Mouse (Mus musculus) midbrain, embryonic 13.5 days (tissue): Measurements from ENCODE around the gene Snx27. TPM values are rescaled to one million over a fixed set of nuclear protein-coding genes. Genes with fewer than 3 reads are reported as not detected.

Experiments used
- ATAC-seq: fragments of 200-750 bp; cut with Nextera tagmentation; 2 replicates; pipeline ENCODE4 v1.8.0; 2017; ENCODE audit warnings: mild to moderate bottlenecking, moderate TSS enrichment, moderate library complexity
- H3K27ac ChIP-seq: fragments of 300-500 bp; sonication (generic); 2 replicates; pipeline ENCODE4 v1.5.1; 2015; ENCODE audit warnings: inconsistent platforms, mild to moderate bottlenecking, moderate library complexity
- H3K27me3 ChIP-seq: fragments of 300-500 bp; sonication (generic); 2 replicates; pipeline ENCODE4 v1.6.1; 2015; ENCODE audit warnings: mild to moderate bottlenecking, inconsistent platforms
- H3K36me3 ChIP-seq: fragments of 300-500 bp; sonication (generic); 2 replicates; pipeline ENCODE4 v1.6.1; 2015; ENCODE audit warnings: mild to moderate bottlenecking, inconsistent platforms
- H3K4me1 ChIP-seq: fragments of 300-500 bp; sonication (generic); replicated peaks from 2 replicates; pipeline ENCODE4 v1.6.1; 2015; ENCODE audit warnings: inconsistent platforms
- H3K4me2 ChIP-seq: fragments of 300-500 bp; sonication (generic); replicated peaks from 2 replicates; pipeline ENCODE4 v1.6.1; 2015; ENCODE audit warnings: moderate library complexity, mild to moderate bottlenecking, inconsistent platforms
- H3K4me3 ChIP-seq: fragments of 300-500 bp; sonication (generic); replicated peaks from 2 replicates; pipeline ENCODE4 v1.5.1; 2015; ENCODE audit warnings: mild to moderate bottlenecking, inconsistent platforms
- H3K9ac ChIP-seq: fragments of 300-500 bp; sonication (generic); replicated peaks from 2 replicates; pipeline ENCODE4 v1.6.1; 2015; ENCODE audit warnings: mild to moderate bottlenecking, inconsistent platforms
- H3K9me3 ChIP-seq: fragments of 300-500 bp; sonication (generic); 2 replicates; pipeline ENCODE4 v1.6.1; 2016; ENCODE audit warnings: mild to moderate bottlenecking, inconsistent platforms
- WGBS: fragments of 180-500 bp; shearing (Covaris S2); methylation state at CpG from one replicate; pipeline ENCODE4 v1.1.7; 2015; 5-methylcytosine and 5-hydroxymethylcytosine counted together
- polyA plus RNA-seq: library from polyadenylated mRNA; unstranded; fragments of >200 nt; fragmentation: Nextera tagmentation; extraction: Ambion mirVana; gene quantifications from 2 replicates; pipeline ENCODE4 v1.2.1, GENCODE M21; 2015

The Snx27 gene
- polyA plus RNA-seq, 1 experiment from 2014 or later = 69.7 TPM

DNA sequence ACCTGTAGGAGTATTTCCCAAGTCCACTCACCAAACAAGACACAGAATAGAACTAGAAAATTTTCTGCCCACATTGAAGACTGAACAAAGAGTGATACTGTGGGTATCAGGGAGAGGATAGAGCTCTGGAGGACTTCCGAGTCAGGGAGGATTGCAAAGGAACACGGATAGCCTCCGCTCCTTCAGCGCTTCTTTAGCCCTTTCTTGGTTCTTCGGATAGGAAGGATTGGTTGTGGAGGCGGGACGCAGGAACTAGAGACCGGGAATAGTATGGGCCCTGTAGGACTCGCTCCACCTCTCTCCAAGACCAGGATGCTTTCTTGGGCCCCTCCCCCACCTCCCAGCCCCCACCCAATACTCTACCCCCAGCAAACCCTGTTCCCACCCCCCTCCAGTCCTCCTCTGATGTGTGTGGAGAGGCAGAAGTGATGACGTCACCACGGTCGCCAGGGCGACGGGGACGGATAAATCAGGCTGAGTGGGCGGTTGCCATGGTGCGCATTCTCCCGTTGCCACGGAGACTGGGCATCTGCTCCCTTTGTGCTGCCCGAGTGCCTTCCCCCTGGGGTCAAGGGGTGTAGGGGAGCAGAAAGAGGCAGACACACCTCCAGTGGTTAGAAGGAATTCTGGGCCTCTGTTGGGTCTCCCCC is 98.6 kb downstream of the Snx27 start:
- Histone ChIP-seq H3K27ac (peak overlapping the region; percentile 95), H3K4me2 (peak overlapping the region; percentile 98), H3K36me3 (peaks cover 67% of the 10 kb centered on the region), H3K9me3 (no peaks in the 10 kb centered on the region), H3K27me3 (no peaks in the 10 kb centered on the region), H3K4me1 (peaks cover 94% of the 10 kb centered on the region), H3K9ac (peak overlapping the region; percentile 37), H3K4me3 (peak overlapping the region; percentile 23)
- peak; percentile 90 for ATAC-seq
- WGBS = 4% methylated on average over 20 of the region's 20 CpGs

DNA sequence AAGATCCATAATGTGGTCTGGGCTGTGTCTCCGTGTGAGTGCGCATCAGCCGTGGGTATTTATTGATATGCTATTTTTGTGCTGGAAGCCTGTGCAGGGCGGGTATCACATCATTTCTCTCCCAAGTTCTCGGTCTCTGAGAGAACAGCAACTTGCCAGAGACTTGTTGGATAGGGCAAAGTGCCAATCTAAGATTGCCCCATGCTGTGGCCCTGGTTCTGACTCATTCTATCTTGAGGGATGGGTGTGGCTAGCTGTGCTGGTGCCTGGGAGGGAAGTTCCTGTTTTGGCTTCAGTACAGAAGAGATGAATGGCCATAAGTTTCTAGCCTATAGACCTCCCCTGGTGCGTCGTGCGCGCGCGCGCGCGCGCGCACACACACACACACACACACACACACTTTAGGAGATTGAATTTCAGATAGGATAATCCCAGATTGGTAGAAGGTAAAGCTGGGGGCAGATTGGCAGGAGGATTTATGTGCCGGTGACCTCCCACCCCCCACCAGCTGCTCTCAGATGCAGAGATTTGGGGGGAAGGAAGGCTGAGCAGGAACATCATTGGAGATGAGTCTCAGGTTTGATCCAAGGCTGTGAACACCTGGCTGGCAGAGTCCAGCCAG is 99.6 kb downstream of the Snx27 start:
- Histone ChIP-seq H3K36me3 (peaks cover 58% of the 10 kb centered on the region), H3K27ac (peak overlapping the region; percentile 95), H3K9me3 (no peaks in the 10 kb centered on the region), H3K4me1 (peaks cover 91% of the 10 kb centered on the region), H3K9ac (peak overlapping the region; percentile 42), H3K27me3 (no peaks in the 10 kb centered on the region), H3K4me3 (0 out of 2 replicates have a peak overlapping the region, but pooled peaks have one; percentile 8), H3K4me2 (peak overlapping the region; percentile 98)
- no peak for ATAC-seq
- 84% methylated on average over 17 of the region's 17 CpGs for WGBS

DNA sequence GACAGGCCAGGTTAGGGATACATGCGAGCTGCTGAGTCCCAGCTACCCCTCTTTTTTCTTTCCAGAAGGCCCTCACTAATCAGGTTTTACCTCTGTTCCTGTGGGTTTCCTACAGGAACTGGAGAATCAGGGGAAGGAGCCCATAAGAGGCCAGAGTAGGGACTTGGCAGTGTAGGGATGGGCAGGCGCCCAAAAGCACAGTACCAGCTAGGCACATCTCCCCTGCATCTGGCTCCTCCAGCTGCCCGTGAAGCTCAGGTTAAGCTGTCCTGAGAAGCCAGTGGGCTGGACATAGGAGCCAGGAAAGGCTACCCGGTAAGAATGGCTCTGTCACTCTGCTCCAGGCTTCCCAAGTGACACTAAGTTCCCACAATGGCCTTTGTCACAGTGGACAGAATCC is 101.1 kb downstream of the Snx27 start:
- Histone ChIP-seq H3K27me3 (no peaks in the 10 kb centered on the region), H3K4me3 (peak overlapping the region; percentile 79), H3K27ac (peak overlapping the region; percentile 95), H3K9ac (peak overlapping the region; percentile 97), H3K4me2 (peak overlapping the region; percentile 98), H3K4me1 (peaks cover 89% of the 10 kb centered on the region), H3K9me3 (no peaks in the 10 kb centered on the region), H3K36me3 (peaks cover 44% of the 10 kb centered on the region)
- no peak for ATAC-seq
- WGBS = 69% methylated on average over 4 of the region's 4 CpGs

DNA sequence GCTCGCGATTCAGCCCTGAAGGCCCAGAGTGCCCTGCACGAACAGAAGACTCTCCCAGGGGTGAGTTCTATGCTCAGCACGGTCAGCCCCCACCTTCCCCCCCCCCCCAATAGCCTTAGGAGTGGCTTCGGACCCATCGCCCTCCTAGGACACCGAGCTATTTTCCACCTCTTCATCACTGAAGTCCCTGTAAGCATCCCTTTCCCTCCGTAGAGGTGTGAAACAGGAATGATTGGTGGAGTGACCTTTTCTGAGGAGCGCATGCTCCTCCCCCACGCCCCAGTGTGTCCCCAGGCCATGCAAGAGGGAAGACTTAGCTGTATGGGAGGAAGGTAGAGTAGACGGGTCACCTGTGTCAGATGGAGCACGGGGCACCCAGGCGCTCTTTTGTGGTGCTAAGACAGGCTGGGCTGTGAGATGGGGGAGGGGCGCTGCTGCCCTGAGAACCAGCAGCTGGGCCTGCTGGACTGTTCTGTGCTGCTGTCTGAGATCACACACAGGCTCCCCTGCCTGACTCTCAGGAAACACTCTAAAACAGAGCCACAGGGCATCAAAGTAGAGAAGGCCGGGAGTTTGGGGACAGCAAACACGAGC is 102.1 kb downstream of the Snx27 start, which contains the start of gene Riiad1:
Gene Riiad1 (minus strand): TSS at position 51 of the 594 bp plus-strand sequence.
- Histone ChIP-seq H3K27ac (peak within 1 kb of the TSS; percentile 95), H3K36me3 (peaks cover 37% of the 10 kb centered on the region), H3K9ac (peak within 1 kb of the TSS; percentile 97), H3K4me2 (peak within 1 kb of the TSS; percentile 98), H3K27me3 (no peaks in the 10 kb centered on the region), H3K9me3 (no peaks in the 10 kb centered on the region), H3K4me1 (peaks cover 86% of the 10 kb centered on the region), H3K4me3 (peak within 1 kb of the TSS; percentile 79)
- ATAC-seq = no peak
- 10% methylated on average over 16 of the region's 16 CpGs for WGBS

DNA sequence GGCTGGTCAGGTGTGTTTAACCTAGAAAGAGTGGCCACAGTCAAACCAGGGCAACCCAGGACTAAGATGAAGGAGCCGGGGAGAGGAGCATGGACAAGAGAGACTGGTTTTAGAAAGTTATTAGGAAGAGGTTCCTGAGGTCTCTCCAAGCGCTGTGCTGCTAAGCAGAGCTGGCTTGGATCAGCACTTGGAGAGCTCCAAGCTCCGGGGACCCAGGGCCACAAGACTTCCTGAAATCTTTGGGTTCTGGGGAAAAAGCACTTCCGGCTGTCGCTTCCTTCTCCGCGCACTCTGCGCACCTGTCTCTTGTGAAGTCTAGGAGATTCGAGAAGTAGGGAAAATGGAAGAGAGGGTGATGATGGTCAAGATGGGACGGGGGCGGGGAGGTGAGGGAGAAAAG is 103.0 kb downstream of the Snx27 start:
- H3K9ac ChIP-seq = peak overlapping the region; percentile 97
- no peak for ATAC-seq
- 14% methylated on average over 11 of the region's 11 CpGs for whole genome bisulfite sequencing
- H3K36me3 ChIP-seq = peaks cover 29% of the 10 kb centered on the region
- no peaks in the 10 kb centered on the region for H3K27me3 ChIP-seq
- H3K4me2 ChIP-seq = peak overlapping the region; percentile 98
- H3K4me3 ChIP-seq = peak overlapping the region; percentile 79
- no peaks in the 10 kb centered on the region for H3K9me3 ChIP-seq
- peaks cover 78% of the 10 kb centered on the region for H3K4me1 ChIP-seq
- H3K27ac ChIP-seq = peak overlapping the region; percentile 95

DNA sequence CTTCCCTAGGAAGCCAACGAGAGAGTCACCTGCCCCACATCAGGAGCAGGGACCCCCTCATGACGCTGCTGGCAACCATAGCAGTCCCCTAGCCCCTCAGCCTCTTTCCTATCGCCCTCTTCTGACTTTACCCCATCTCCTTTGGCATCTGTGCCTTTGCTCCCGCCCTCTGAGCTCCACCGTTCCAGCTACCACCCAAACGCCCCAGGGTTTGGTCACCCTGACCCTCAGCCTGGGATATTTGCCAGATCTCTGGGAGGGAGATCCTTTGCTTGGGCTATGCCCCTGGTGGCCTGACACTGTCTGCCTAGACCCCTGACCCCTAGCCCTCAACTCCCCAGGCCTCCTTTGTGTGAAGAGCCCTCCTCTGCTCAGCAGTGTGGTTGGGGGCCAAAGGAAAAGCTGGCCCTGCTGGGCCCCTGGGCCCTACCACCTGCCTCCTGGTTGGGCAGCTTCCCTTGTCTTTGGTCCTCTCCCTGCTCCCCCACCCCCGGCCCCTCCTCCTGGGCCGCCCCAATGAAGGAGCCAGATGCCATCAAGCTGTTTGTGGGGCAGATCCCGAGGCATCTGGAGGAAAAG is 103.8 kb downstream of the Snx27 start:
- 3% methylated on average over 9 of the region's 9 CpGs for WGBS
- peaks cover 74% of the 10 kb centered on the region for H3K4me1 ChIP-seq
- ATAC-seq = peak; percentile 37

DNA sequence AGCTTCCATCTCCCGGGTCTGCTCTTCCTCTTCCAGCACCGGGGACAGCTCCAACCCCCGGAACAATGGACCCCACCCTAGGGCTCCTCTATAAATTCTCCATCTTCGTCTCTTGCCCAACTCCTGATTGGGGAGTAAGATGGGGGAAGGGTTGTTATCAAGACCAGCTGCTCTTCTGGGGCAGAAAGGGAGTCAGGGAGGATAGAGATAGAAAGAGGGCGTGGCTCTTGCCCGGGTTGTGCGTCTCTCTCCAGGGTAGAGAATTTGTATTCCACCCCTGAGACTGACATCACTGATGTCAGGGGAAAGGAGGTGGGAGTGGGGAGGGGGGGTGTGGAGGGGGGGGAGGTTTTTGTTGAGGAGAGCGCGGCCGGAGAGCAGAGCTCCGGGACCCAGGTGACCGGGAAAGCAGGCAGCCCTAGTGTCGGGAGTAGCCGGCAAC is 104.5 kb downstream of the Snx27 start, which contains the start of gene Celf3:
Gene Celf3 (plus strand): TSS at position 315 of the 442 bp plus-strand sequence.
- H3K4me2 ChIP-seq = peak within 1 kb of the TSS; percentile 98
- H3K9me3 ChIP-seq = no peaks in the 10 kb centered on the region
- H3K27ac ChIP-seq = peak within 1 kb of the TSS; percentile 95
- no peaks in the 10 kb centered on the region for H3K27me3 ChIP-seq
- peaks cover 24% of the 10 kb centered on the region for H3K36me3 ChIP-seq
- peak within 1 kb of the TSS; percentile 79 for H3K4me3 ChIP-seq
- H3K4me1 ChIP-seq = peaks cover 73% of the 10 kb centered on the region
- ATAC-seq = peak; percentile 92
- peak within 1 kb of the TSS; percentile 97 for H3K9ac ChIP-seq
- WGBS = 0% methylated on average over 13 of the region's 14 CpGs

More for the DNA sequence above, 103.8 kb downstream of the Snx27 start:
- peak overlapping the region; percentile 95 for H3K27ac ChIP-seq
- peak overlapping the region; percentile 79 for H3K4me3 ChIP-seq
- no peaks in the 10 kb centered on the region for H3K27me3 ChIP-seq
- H3K36me3 ChIP-seq = peaks cover 26% of the 10 kb centered on the region
- H3K9ac ChIP-seq = peak overlapping the region; percentile 97
- H3K4me2 ChIP-seq = peak overlapping the region; percentile 98
- H3K9me3 ChIP-seq = no peaks in the 10 kb centered on the region

DNA sequence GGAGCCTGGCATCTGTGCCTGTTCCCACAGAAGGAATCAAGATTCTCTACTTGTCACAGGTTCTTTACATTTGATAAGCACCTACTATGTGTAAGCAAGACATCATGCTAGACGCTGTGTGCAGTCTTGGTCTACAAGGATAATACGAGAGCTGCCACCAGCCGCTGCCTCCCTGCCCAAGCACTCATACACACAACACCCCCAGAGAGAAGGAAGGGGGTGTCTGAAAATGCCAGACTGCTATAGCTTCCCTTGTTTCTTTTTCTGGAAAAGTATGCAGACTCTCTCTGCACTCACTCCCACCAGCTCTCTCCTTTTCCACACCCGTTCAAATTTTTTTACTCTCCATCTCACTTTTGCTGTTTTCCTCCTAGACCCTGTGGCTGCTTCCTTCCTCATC is 105.1 kb downstream of the Snx27 start:
- ATAC-seq = no peak; the same call in none of the 2 replicates
- Histone ChIP-seq H3K27ac (peak overlapping the region; percentile 95), H3K9ac (peak overlapping the region; percentile 70), H3K4me2 (peak overlapping the region; percentile 98), H3K4me1 (peaks cover 73% of the 10 kb centered on the region), H3K9me3 (no peaks in the 10 kb centered on the region), H3K36me3 (peaks cover 18% of the 10 kb centered on the region), H3K27me3 (no peaks in the 10 kb centered on the region), H3K4me3 (peak overlapping the region; percentile 79)
- 18% methylated on average over 4 of the region's 4 CpGs for WGBS

DNA sequence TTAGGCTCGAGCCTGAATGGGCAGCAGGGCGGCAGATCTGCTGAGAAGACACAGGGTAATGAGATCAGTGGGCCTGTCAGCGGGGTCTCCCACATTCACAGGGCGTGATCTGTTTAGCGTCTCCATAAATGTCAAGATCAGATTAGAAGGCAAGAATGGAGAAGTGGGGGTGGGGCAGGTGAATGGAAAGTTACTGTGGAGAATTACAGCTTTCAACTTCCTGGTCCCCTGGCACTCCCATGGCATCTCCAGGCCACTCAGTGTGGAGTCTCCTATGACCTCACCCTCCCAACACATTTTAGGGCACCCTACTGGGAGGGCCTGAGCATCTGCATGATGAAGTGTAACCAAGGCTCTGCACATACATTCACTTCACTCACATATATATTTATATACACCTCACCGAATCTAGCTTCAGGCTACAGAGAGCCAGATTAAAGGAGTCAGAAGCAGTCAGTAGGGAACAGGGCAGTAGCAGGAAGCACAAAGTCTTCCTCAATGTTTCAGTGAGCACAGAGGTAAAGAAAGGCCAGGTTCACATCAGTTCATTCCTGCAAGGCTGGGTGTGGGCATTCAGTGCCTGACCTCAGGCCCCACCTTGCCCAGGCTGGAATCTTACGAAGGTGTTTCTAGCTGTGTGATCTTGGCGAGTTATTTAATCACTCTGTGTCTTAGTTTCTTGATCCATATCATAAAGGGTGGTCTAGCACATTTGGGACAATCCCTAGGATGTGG is 106.0 kb downstream of the Snx27 start:
- Histone ChIP-seq H3K4me1 (peaks cover 68% of the 10 kb centered on the region), H3K27me3 (no peaks in the 10 kb centered on the region), H3K36me3 (peaks cover 11% of the 10 kb centered on the region), H3K4me3 (no peak overlapping the region), H3K27ac (peak overlapping the region; percentile 95), H3K9me3 (no peaks in the 10 kb centered on the region), H3K4me2 (peak overlapping the region; percentile 98; the same call in 1 of the 2 replicates), H3K9ac (no peak overlapping the region)
- WGBS = 42% methylated on average over 8 of the region's 8 CpGs
- ATAC-seq = no peak

DNA sequence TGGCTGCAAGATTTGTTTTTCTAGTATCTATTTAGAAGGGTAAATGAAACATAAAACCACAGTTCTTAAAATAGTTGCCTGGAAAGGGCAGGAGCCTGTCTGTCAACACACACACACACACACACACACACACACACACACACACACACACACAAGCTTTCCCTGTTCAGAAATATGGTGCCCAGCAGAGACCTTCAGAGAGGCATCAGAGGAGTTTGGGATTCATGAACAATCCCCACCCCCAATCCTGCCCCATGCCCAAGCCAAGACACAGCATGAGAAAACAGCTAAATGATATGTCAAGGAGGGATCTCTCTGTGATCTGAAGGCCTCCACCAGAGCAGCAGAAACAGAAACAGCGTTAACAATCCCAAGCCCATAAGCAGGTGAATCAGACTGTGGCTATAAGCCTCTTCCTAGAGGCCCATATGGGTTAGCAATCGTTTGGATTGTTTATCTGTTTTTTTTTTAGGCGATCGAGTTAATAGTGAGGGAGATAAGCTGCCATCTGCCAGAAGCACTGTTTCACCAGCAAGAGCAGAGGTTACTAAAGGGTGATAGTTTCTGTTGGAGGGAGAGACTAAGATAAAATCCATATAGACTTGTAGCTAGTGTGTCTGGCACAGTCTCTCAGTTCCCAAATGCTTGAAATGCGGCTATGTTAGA is 108.8 kb downstream of the Snx27 start:
- H3K4me3 ChIP-seq = no peak overlapping the region
- peaks cover 46% of the 10 kb centered on the region for H3K4me1 ChIP-seq
- ATAC-seq = no peak
- no peak overlapping the region for H3K4me2 ChIP-seq
- no peaks in the 10 kb centered on the region for H3K36me3 ChIP-seq
- H3K27ac ChIP-seq = no peak overlapping the region; the same call in 1 of the 2 replicates
- no peak overlapping the region for H3K9ac ChIP-seq
- no peaks in the 10 kb centered on the region for H3K27me3 ChIP-seq
- WGBS = 79% methylated on average over 5 of the region's 5 CpGs
- no peaks in the 10 kb centered on the region for H3K9me3 ChIP-seq

DNA sequence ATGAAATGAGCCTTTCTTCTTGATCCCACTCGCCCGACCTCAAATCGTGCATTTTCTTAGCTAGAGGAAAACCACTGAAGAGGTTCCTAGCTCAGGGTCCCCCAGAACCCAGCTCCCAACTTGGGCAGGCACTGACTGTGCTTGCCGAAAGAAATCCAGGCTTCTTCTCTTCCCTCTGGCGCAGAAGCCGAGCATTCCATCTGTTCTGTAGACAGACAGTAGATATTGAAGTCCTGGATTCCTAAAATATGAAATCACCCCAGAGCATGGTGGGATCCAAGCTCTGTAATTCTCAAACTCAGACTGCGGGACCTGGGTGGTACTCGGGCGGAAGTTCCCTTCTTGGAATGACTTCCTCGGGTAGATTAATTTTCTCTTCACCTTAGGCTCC is 109.4 kb downstream of the Snx27 start:
- Histone ChIP-seq H3K27me3 (no peaks in the 10 kb centered on the region), H3K27ac (peak overlapping the region; percentile 61), H3K36me3 (no peaks in the 10 kb centered on the region), H3K9me3 (no peaks in the 10 kb centered on the region), H3K4me3 (peak overlapping the region; percentile 33), H3K4me1 (peaks cover 45% of the 10 kb centered on the region), H3K9ac (no peak overlapping the region; the same call in 1 of the 2 replicates), H3K4me2 (peak overlapping the region; percentile 51)
- ATAC-seq = no peak
- 52% methylated on average over 10 of the region's 10 CpGs for WGBS
